Mouse (Mus musculus) forebrain, postnatal 0 days (tissue): ENCODE data around the gene Sipa1l3. TPM values are rescaled to one million over a fixed set of nuclear protein-coding genes. Genes with fewer than 3 reads are reported as not detected.
A peak's percentile ranks its signal among the peaks of the same experiment; 100 is the strongest.

Experiments used
- ATAC-seq: fragments of 200-750 bp; cut with Nextera tagmentation; 2 replicates; pipeline ENCODE4 v1.8.0; 2017; ENCODE audit warnings: mild to moderate bottlenecking, moderate library complexity
- DNase-seq: peaks from one replicate; pipeline ENCODE4 v3.0.0-alpha.2; 2015
- H3K27ac ChIP-seq: fragments of 300-500 bp; sonication (generic); 2 replicates; pipeline ENCODE4 v1.5.1; 2014; ENCODE audit warnings: low read depth, mild to moderate bottlenecking, antibody characterized with exemption, low read length, moderate library complexity, mixed read lengths
- H3K27me3 ChIP-seq: fragments of 300-500 bp; sonication (generic); 2 replicates; pipeline ENCODE4 v1.6.1; 2014; ENCODE audit warnings: mild to moderate bottlenecking, low read length, mixed read lengths; ENCODE audit not compliant: insufficient read depth
- H3K36me3 ChIP-seq: fragments of 300-500 bp; sonication (generic); 2 replicates; pipeline ENCODE4 v1.6.1; 2014; ENCODE audit warnings: mild to moderate bottlenecking, moderate library complexity; ENCODE audit not compliant: insufficient read depth
- H3K4me1 ChIP-seq: fragments of 300-500 bp; sonication (generic); 2 replicates; pipeline ENCODE4 v1.6.1; 2014; ENCODE audit warnings: antibody characterized with exemption; ENCODE audit not compliant: insufficient read depth
- H3K4me2 ChIP-seq: fragments of 300-500 bp; sonication (generic); 2 replicates; pipeline ENCODE4 v1.6.1; 2014; ENCODE audit warnings: low read depth, mild to moderate bottlenecking, moderate library complexity
- H3K4me3 ChIP-seq: fragments of 300-500 bp; sonication (generic); 2 replicates; pipeline ENCODE4 v1.5.1; 2014; ENCODE audit warnings: low read depth, low read length, mixed read lengths
- H3K9ac ChIP-seq: fragments of 300-500 bp; sonication (generic); 2 replicates; pipeline ENCODE4 v1.6.1; 2014; ENCODE audit warnings: mild to moderate bottlenecking
- H3K9me3 ChIP-seq: fragments of 300-500 bp; sonication (generic); 2 replicates; pipeline ENCODE4 v1.6.1; 2016; ENCODE audit warnings: low read length
- CTCF ChIP-seq: sonication (generic); IDR thresholded peaks from 2 replicates; pipeline ENCODE4 v1.5.1; 2016; ENCODE audit warnings: antibody characterized with exemption, control low read depth, low read depth
- WGBS: fragments of 180-500 bp; shearing (Covaris S2); extraction: QIAGEN DNeasy Blood & Tissue Kit; methylation state at CpG from one replicate; pipeline ENCODE4 v1.1.7; 2014; 5-methylcytosine and 5-hydroxymethylcytosine counted together
- polyA plus RNA-seq: library from polyadenylated mRNA; unstranded; fragments of >200 nt; fragmentation: Nextera tagmentation; extraction: Ambion mirVana; gene quantifications from 2 replicates; pipeline ENCODE4 v1.2.1, GENCODE M21; 2015
- total RNA-seq: library from RNA; depleted of rRNA; stranded (reverse); fragments of >200 nt; gene quantifications from 2 replicates; pipeline ENCODE4 v1.2.3, GENCODE M21; 2014

Gene Sipa1l3
- total and polyA plus RNA-seq, 2 experiments from 2014 or later: 12.1 to 44.1 TPM

GRCm38 (mm10) chr7:29391112-29391760 lies 127.2 kb downstream of the Sipa1l3 start:
- Histone ChIP-seq H3K9me3 (no peaks in the 10 kb centered on the region), H3K27me3 (no peaks in the 10 kb centered on the region), H3K4me2 (no peak overlapping the region), H3K9ac (no peak overlapping the region), H3K4me3 (no peak overlapping the region), H3K36me3 (peaks cover 20% of the 10 kb centered on the region), H3K4me1 (peaks cover 8% of the 10 kb centered on the region; the same call in 1 of the 2 replicates), H3K27ac (peak overlapping the region; percentile 58)
- ATAC-seq (no peak), DNase-seq (peak; percentile 41)
- no peak for TF ChIP-seq CTCF
- 56% methylated on average over 15 of the region's 15 CpGs for WGBS

- H3K4me1 ChIP-seq: peaks cover 8% of the 10 kb centered on the region; the same call in 1 of the 2 replicates
- no peaks in the 10 kb centered on the region for H3K27me3 ChIP-seq
- no peak overlapping the region for H3K9ac ChIP-seq
- TF ChIP-seq CTCF: 0 out of 2 replicates have a peak, but pooled peaks have one; percentile 7
- no peaks in the 10 kb centered on the region for H3K9me3 ChIP-seq
- H3K36me3 ChIP-seq: peaks cover 16% of the 10 kb centered on the region
- DNase-seq (no peak), ATAC-seq (no peak)
- no peak overlapping the region for H3K4me3 ChIP-seq
- H3K4me2 ChIP-seq: no peak overlapping the region
- no peak overlapping the region for H3K27ac ChIP-seq
- 72% methylated on average over 10 of the region's 10 CpGs for WGBS
Observed at GRCm38 (mm10) chr7:29390234-29390633, 128.2 kb downstream of the Sipa1l3 start.

- peak; percentile 85 for DNase-seq
- Histone ChIP-seq H3K27ac (peak overlapping the region; percentile 45), H3K4me1 (peaks cover 8% of the 10 kb centered on the region; the same call in 1 of the 2 replicates), H3K9me3 (no peaks in the 10 kb centered on the region), H3K9ac (no peak overlapping the region), H3K4me2 (no peak overlapping the region), H3K4me3 (no peak overlapping the region), H3K27me3 (no peaks in the 10 kb centered on the region), H3K36me3 (peaks cover 17% of the 10 kb centered on the region)
- peak; percentile 87 for ATAC-seq
- no peak for TF ChIP-seq CTCF
- WGBS: 55% methylated on average over 17 of the region's 17 CpGs
Observed at GRCm38 (mm10) chr7:29387524-29388068, 130.8 kb downstream of the Sipa1l3 start.

GRCm38 (mm10) chr7:29386349-29386748 lies 132.1 kb downstream of the Sipa1l3 start:
- Histone ChIP-seq H3K4me3 (no peak overlapping the region), H3K9me3 (no peaks in the 10 kb centered on the region), H3K4me2 (no peak overlapping the region), H3K27ac (no peak overlapping the region), H3K36me3 (peaks cover 28% of the 10 kb centered on the region), H3K9ac (no peak overlapping the region), H3K27me3 (no peaks in the 10 kb centered on the region), H3K4me1 (no peaks in the 10 kb centered on the region)
- no peak for DNase-seq
- TF ChIP-seq CTCF: no peak
- WGBS: 76% methylated on average over 13 of the region's 13 CpGs
- ATAC-seq: no peak

GRCm38 (mm10) chr7:29385791-29386190 lies 132.7 kb downstream of the Sipa1l3 start:
- peaks cover 28% of the 10 kb centered on the region for H3K36me3 ChIP-seq
- 90% methylated on average over 10 of the region's 10 CpGs for WGBS
- DNase-seq: no peak

GRCm38 (mm10) chr7:29383255-29383654 lies 135.2 kb downstream of the Sipa1l3 start:
- WGBS: 30% methylated on average over 10 of the region's 10 CpGs

More at GRCm38 (mm10) chr7:29385791-29386190, 132.7 kb downstream of the Sipa1l3 start:
- Histone ChIP-seq H3K4me1 (no peaks in the 10 kb centered on the region), H3K4me2 (no peak overlapping the region), H3K9ac (no peak overlapping the region), H3K27me3 (no peaks in the 10 kb centered on the region), H3K4me3 (no peak overlapping the region), H3K27ac (no peak overlapping the region), H3K9me3 (no peaks in the 10 kb centered on the region)
- ATAC-seq: no peak
- TF ChIP-seq CTCF: no peak

GRCm38 (mm10) chr7:29381466-29382040 lies 136.9 kb downstream of the Sipa1l3 start:
- no peak for ATAC-seq
- no peak for DNase-seq
- H3K4me2 ChIP-seq: no peak overlapping the region
- no peaks in the 10 kb centered on the region for H3K27me3 ChIP-seq
- TF ChIP-seq CTCF: no peak
- H3K9ac ChIP-seq: no peak overlapping the region
- WGBS: 91% methylated on average over 7 of the region's 7 CpGs
- H3K9me3 ChIP-seq: no peaks in the 10 kb centered on the region
- no peak overlapping the region for H3K27ac ChIP-seq
- no peak overlapping the region for H3K4me3 ChIP-seq
- peaks cover 51% of the 10 kb centered on the region for H3K36me3 ChIP-seq
- no peaks in the 10 kb centered on the region for H3K4me1 ChIP-seq

More at GRCm38 (mm10) chr7:29383255-29383654, 135.2 kb downstream of the Sipa1l3 start:
- Histone ChIP-seq H3K9ac (no peak overlapping the region), H3K27ac (no peak overlapping the region), H3K4me1 (no peaks in the 10 kb centered on the region), H3K4me3 (no peak overlapping the region), H3K9me3 (no peaks in the 10 kb centered on the region), H3K36me3 (peaks cover 38% of the 10 kb centered on the region), H3K4me2 (no peak overlapping the region), H3K27me3 (no peaks in the 10 kb centered on the region)
- peak; percentile 97 for TF ChIP-seq CTCF
- DNase-seq (peak; percentile 86), ATAC-seq (peak; percentile 32; the same call in 1 of the 2 replicates)
